Mouse (Mus musculus) liver, adult 2 months (tissue): ENCODE results near the gene Ltbp2.

Source experiments
- CTCF ChIP-seq: fragments of 200-500 bp; IDR thresholded peaks from 2 replicates; pipeline ENCODE4 v1.5.1; 2011; ENCODE audit warnings: low read depth, low read length, control low read depth
- POLR2A ChIP-seq: fragments of 200-500 bp; IDR thresholded peaks from 2 replicates; pipeline ENCODE4 v1.6.1; 2011; ENCODE audit warnings: low read length, control low read depth; ENCODE audit not compliant: insufficient read depth; ENCODE audit errors: extremely low read depth

DNA sequence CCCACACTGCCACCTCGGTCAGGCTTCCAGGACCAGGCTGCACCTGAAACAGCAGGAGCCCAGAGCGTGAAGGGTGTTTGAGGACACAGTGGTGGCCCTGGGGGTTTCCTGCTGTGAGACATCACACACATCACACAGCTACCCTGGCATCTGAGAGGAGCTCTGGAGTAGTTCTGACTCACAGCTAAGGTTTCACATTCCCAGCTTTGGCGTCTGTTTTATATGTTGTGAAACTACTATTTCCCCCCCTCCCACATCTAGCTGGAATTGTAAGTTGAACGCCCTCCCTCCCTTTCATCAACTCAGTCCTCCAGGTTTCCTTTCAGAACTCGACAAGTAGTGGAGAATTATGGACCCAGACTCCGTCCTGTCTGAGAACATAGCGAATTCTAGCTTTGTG is 111.6 kb downstream of the Ltbp2 start:
- TF ChIP-seq POLR2A (no peak), CTCF (no peak)
